Mouse (Mus musculus): ENCODE results near the gene Hcn3. TPM values are rescaled to one million over a fixed set of nuclear protein-coding genes. Genes with fewer than 3 reads are reported as not detected.

Hcn3 gene
- total RNA-seq, 2 experiments from 2014 or later = 10.7 to 16.7 TPM

- DNase-seq (ENCODE audit: extremely low spot score in 1 of 2, low spot score in 1 of 2) = no peak
Measured at GRCm38 (mm10) chr3:89102495-89103290, 57.3 kb downstream of the Hcn3 start.

GRCm38 (mm10) chr3:89101812-89102494, 58.0 kb downstream of the Hcn3 start, which contains the start of gene Fdps:
Gene Fdps, minus strand, starts transcription at chr3:89101959.
- peak; percentile 74 to 78 for DNase-seq (ENCODE audit: extremely low spot score in 1 of 2, low spot score in 1 of 2)

- peak in 1 of 2 experiments; percentile 38 for DNase-seq (ENCODE audit: extremely low spot score in 1 of 2, low spot score in 1 of 2)
Measured at GRCm38 (mm10) chr3:89101459-89101811, 58.6 kb downstream of the Hcn3 start.

GRCm38 (mm10) chr3:89100811-89101210, 59.2 kb downstream of the Hcn3 start, which contains the start of gene Gm43738:
Gene Gm43738, minus strand, starts transcription at chr3:89101099.
- no peak for DNase-seq (ENCODE audit: extremely low spot score in 1 of 2, low spot score in 1 of 2)

Other genes with a start within 250 kb of the Hcn3 start
- 10 to 100 TPM; 24.6 to 27.1 TPM for gene Msto1, start 246.2 kb downstream of the Hcn3 start, total RNA-seq (2021)
- 10 to 100 TPM; 70.5 to 82.0 TPM for gene Ash1l, start 209.6 kb downstream of the Hcn3 start, total RNA-seq (2021)
- gene Dap3, start 209.0 kb downstream of the Hcn3 start, total RNA-seq (2021) = 100 to 1,000 TPM; 102 to 116 TPM
- gene Rusc1, start 66.9 kb downstream of the Hcn3 start, total RNA-seq (2021) = 100 to 1,000 TPM; 132 to 145 TPM
- gene Gm43738, start 59.1 kb downstream of the Hcn3 start, total RNA-seq (2021) = not detected
- 10 to 100 TPM; 86.4 to 99.0 TPM for gene Fdps, start 58.2 kb downstream of the Hcn3 start, total RNA-seq (2021)
- gene Pklr, start 24.1 kb downstream of the Hcn3 start, total RNA-seq (2021) = not detected
- gene Clk2, start 4.6 kb upstream of the Hcn3 start, total RNA-seq (2021) = 10 to 100 TPM; 39.0 to 46.7 TPM
- 10 to 100 TPM; 67.8 to 73.3 TPM for gene Scamp3, start 17.3 kb upstream of the Hcn3 start, total RNA-seq (2021)
- 10 to 100 TPM; 57.1 to 61.7 TPM for gene Fam189b, start 22.9 kb upstream of the Hcn3 start, total RNA-seq (2021)
- gene Gba, start 42.7 kb upstream of the Hcn3 start, total RNA-seq (2021) = 10 to 100 TPM; 59.9 to 63.6 TPM
- 10 to 100 TPM; 37.0 to 50.7 TPM for gene Thbs3, start 55.0 kb upstream of the Hcn3 start, total RNA-seq (2021)
- 100 to 1,000 TPM; 102 TPM for gene Mtx1, start 66.9 kb upstream of the Hcn3 start, total RNA-seq (2021)
- gene Muc1, start 68.9 kb upstream of the Hcn3 start, total RNA-seq (2021) = under 1 TPM; 0.89 to 0.91 TPM
- 10 to 100 TPM; 79.2 to 87.4 TPM for gene Krtcap2, start 85.8 kb upstream of the Hcn3 start, total RNA-seq (2021)
- 10 to 100 TPM; 86.4 to 96.0 TPM for gene Trim46, start 86.1 kb upstream of the Hcn3 start, total RNA-seq (2021)
- 10 to 100 TPM; 51.1 to 71.0 TPM for gene Dpm3, start 99.2 kb upstream of the Hcn3 start, total RNA-seq (2021)
- gene Slc50a1, start 110.4 kb upstream of the Hcn3 start, total RNA-seq (2021) = 10 to 100 TPM; 39.5 to 49.3 TPM
- gene Efna1, start 120.9 kb upstream of the Hcn3 start, total RNA-seq (2021) = 1 to 10 TPM; 7.1 to 7.6 TPM
- 10 to 100 TPM; 77.1 to 82.6 TPM for gene Efna3, start 162.8 kb upstream of the Hcn3 start, total RNA-seq (2021)
- gene Efna4, start 177.8 kb upstream of the Hcn3 start, total RNA-seq (2021) = under 1 TPM; 0.68 to 0.98 TPM
- 100 to 1,000 TPM; 109 to 112 TPM for gene Adam15, start 189.8 kb upstream of the Hcn3 start, total RNA-seq (2021)
- under 1 TPM; 0.20 to 0.42 TPM for gene Dcst2, start 201.8 kb upstream of the Hcn3 start, total RNA-seq (2021)
- not detected for gene Dcst1, start 205.1 kb upstream of the Hcn3 start, total RNA-seq (2021)
- gene Zbtb7b, start 234.6 kb upstream of the Hcn3 start, total RNA-seq (2021) = 10 to 100 TPM; 12.3 to 14.4 TPM
- 1 to 10 TPM; 3.7 to 5.0 TPM for gene Lenep, start 242.6 kb upstream of the Hcn3 start, total RNA-seq (2021)

Measured in layer of hippocampus, postnatal 25 days (tissue).